In the genomic region with DNA sequence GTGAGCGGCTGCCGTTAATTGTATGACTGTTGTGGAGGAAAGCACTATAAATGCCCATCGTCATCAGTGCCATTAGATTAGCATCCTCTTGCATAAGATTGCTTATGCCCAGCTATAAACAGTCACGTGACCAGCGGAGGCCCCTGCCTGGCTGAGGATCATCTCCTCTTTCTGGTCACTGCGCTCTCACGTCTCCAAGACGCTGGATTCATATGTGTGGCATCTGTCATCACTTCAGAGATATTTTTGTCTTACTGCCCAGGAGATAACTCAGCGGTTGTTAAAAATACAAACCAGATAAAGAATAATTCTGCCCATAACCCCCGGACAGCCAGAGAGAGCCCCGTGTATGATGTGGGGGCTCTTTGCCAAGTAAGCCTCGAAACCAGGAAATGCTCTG, we compare ENCODE assay signal across 13 mouse cellular contexts.
A peak's percentile ranks its signal among the peaks of the same experiment; 100 is the strongest.
DNase-seq lines count a peak whose midpoint lies in the region; ATAC-seq lines count a peak whose summit lies in the region.
"Had no signal": no experiment of that assay in that cellular context is flagged by ENCODE, and none has a peak within 500 bp of the region (broad histone marks: within the 10 kb centered on the region; RNA-seq: fewer than 3 reads in every experiment).

No protein-coding gene starts in this region.

- no peak for ATAC-seq in neural tube, embryonic 15.5 days (ENCODE audit: low FRiP score)
- ATAC-seq: CD4-positive, CD25-positive, alpha-beta regulatory T cell, adult 4 months; liver, embryonic 12.5 days had no signal

- H3K9me3 ChIP-seq in neural tube, embryonic 15.5 days (replicated peaks): no peaks in the 10 kb centered on the region

- H3K4me3 ChIP-seq in neural tube, embryonic 15.5 days (replicated peaks): no peak overlapping the region
- H3K4me3 ChIP-seq: liver, embryonic 12.5 days; megakaryocyte, embryonic 14.5 days had no signal

- intact Hi-C loops in left cerebral cortex, postnatal 25 days (cut with DNase I): no loop called here
- intact Hi-C loops in heart, postnatal 10 days (cut with DNase I): no loop called here

- H3K27me3 ChIP-seq in neural tube, embryonic 15.5 days (replicated peaks): no peaks in the 10 kb centered on the region
- H3K27me3 ChIP-seq: liver, embryonic 12.5 days; megakaryocyte, embryonic 14.5 days had no signal

- H3K27ac ChIP-seq in neural tube, embryonic 15.5 days (replicated peaks): no peak overlapping the region
- H3K27ac ChIP-seq: liver, embryonic 12.5 days had no signal

- DNase-seq in left cerebral cortex, postnatal 25 days (ENCODE audit: low spot score in 2 of 2): peak; percentile 26 to 37
- DNase-seq in left cerebral cortex, adult 18-20 months (ENCODE audit: low spot score in 2 of 2): no peak
- DNase-seq in heart, adult 9 months (ENCODE audit: low spot score in 2 of 2): peak; percentile 8 to 50
- peak; percentile 23 to 36 for DNase-seq in heart, postnatal 10 days
- DNase-seq in lung, postnatal 25 days (ENCODE audit: low spot score): peak; percentile 50
- DNase-seq in neural tube, embryonic 10.5 days (ENCODE audit: extremely low spot score, low spot score): no peak
- DNase-seq: cerebellum, adult 11 months; left cerebral cortex, postnatal 4 days; right cerebral cortex, postnatal 4 days had no signal

- H3K36me3 ChIP-seq in neural tube, embryonic 15.5 days: peaks cover 7% of the 10 kb centered on the region; the same call in 1 of the 2 replicates
- H3K36me3 ChIP-seq: liver, embryonic 12.5 days had no signal

- 62% methylated on average over 12 of the region's 12 CpGs for WGBS in neural tube, embryonic 15.5 days

- peaks cover 4% of the 10 kb centered on the region; the same call in 1 of the 2 replicates for H3K4me1 ChIP-seq in neural tube, embryonic 15.5 days
- H3K4me1 ChIP-seq: liver, embryonic 12.5 days; megakaryocyte, embryonic 14.5 days had no signal

- no peak overlapping the region for H3K4me2 ChIP-seq in neural tube, embryonic 15.5 days
- H3K4me2 ChIP-seq: liver, embryonic 12.5 days had no signal

- no peak overlapping the region for H3K9ac ChIP-seq in neural tube, embryonic 15.5 days (replicated peaks)
- H3K9ac ChIP-seq: liver, embryonic 12.5 days had no signal

Comparison
In these comparisons a context has a peak if more than half of its experiments do, and no peak if none do; other contexts are left out.
1. DNase-seq: peak in left cerebral cortex, postnatal 25 days (2 of 2), heart, adult 9 months (2 of 2), heart, postnatal 10 days (2 of 2) and lung, postnatal 25 days (single experiment); none in left cerebral cortex, adult 18-20 months (0 of 2) and neural tube, embryonic 10.5 days (single experiment).